Mouse (Mus musculus) left cerebral cortex, adult 11 months (tissue): Measurements from ENCODE around the gene Selenoi.
A peak's percentile ranks its signal among the peaks of the same experiment; 100 is the strongest.

ENCODE experiments used
- DNase-seq: peaks from one replicate; pipeline ENCODE4 v3.0.0; 2022; ENCODE audit warnings: low spot score

Selenoi gene

GRCm38 (mm10) chr5:30238533-30238932 is 6.2 kb downstream of the Selenoi start:
- DNase-seq = no peak

GRCm38 (mm10) chr5:30240552-30240951 is 8.2 kb downstream of the Selenoi start:
- no peak for DNase-seq

- DNase-seq = no peak
Observed at GRCm38 (mm10) chr5:30242410-30242809, 10.0 kb downstream of the Selenoi start.

- DNase-seq = no peak
Observed at GRCm38 (mm10) chr5:30243741-30244140, 11.4 kb downstream of the Selenoi start.

GRCm38 (mm10) chr5:30245861-30246416 is 13.6 kb downstream of the Selenoi start:
- no peak for DNase-seq

GRCm38 (mm10) chr5:30247666-30248065 is 15.3 kb downstream of the Selenoi start:
- DNase-seq = no peak

- DNase-seq = no peak
Observed at GRCm38 (mm10) chr5:30255567-30256354, 23.4 kb downstream of the Selenoi start.

GRCm38 (mm10) chr5:30258776-30259175 is 26.4 kb downstream of the Selenoi start:
- DNase-seq = no peak

GRCm38 (mm10) chr5:30270571-30271190 is 38.3 kb downstream of the Selenoi start:
- DNase-seq = peak; percentile 51

- DNase-seq = no peak
Observed at GRCm38 (mm10) chr5:30271599-30272281, 39.4 kb downstream of the Selenoi start.

- DNase-seq = no peak
Observed at GRCm38 (mm10) chr5:30276361-30276760, 44.0 kb downstream of the Selenoi start.

GRCm38 (mm10) chr5:30278952-30279351 is 46.6 kb downstream of the Selenoi start:
- no peak for DNase-seq

- no peak for DNase-seq
Observed at GRCm38 (mm10) chr5:30279446-30279845, 47.1 kb downstream of the Selenoi start.

GRCm38 (mm10) chr5:30280864-30281263 is 48.5 kb downstream of the Selenoi start:
- no peak for DNase-seq

GRCm38 (mm10) chr5:30281291-30281732 is 48.9 kb downstream of the Selenoi start, which contains the start of gene Drc1:
TSS of gene Drc1 (plus strand) at chr5:30281388.
- DNase-seq = peak; percentile 49

- DNase-seq = no peak
Observed at GRCm38 (mm10) chr5:30285944-30286799, 53.8 kb downstream of the Selenoi start.

GRCm38 (mm10) chr5:30287106-30287882 is 54.9 kb downstream of the Selenoi start:
- no peak for DNase-seq
